Mouse (Mus musculus) cerebellum, postnatal 14 days (tissue): ENCODE results near the gene Gng11.
A peak's percentile ranks its signal among the peaks of the same experiment; 100 is the strongest.

ENCODE experiments used
- DNase-seq, 2 experiments: peaks; one replicate each; pipeline ENCODE4 v3.0.0; 2021; ENCODE audit warnings: mixed read lengths in 2 of 2

Gene Gng11

DNA sequence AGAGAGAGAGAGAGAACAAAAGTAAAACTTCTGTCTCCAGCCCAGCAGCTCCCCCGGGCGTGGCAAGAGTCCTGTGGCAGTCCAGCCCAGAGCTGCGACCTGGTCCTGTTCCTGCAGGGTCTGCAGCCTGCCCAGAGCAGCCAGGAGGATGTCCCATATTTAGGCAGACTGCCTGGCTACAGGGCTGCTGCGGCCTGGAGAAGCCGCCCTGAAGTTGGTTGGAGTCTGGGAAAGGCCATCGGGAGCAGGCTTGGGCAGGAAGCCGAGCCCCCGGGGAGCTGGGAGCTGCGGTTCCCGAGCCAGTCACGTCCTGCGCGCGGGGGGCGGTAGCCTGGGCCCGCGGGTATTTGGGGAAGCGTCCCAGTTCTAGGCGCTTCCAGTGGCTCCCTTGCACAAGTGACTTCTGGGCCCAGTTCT, at the start of gene Gng11:
Gene Gng11, plus strand, starts transcription at position 15 of the 417 bp plus-strand sequence.
- DNase-seq = peak; percentile 43 to 46

DNA sequence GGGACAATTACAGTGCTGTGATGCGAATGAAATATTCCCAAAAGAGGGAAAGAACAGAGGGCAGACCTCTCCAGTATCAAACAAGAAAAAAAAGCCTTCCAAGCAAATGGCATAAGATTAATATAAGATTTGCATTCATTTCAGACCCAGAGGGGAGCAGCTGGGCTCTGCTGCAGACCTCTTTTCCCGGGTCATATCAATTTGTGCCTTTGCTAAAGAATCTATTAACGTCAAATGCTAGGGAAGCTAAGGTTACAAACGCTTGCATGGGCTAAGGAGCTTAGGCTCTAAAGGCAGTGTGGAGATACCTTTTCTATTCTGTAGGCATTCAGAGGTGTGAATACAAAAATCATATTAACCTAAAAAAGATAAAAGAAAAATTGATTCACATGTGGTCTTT, 48.7 kb upstream of the Gng11 start:
- no peak for DNase-seq

GRCm38 (mm10) chr6:3967676-3968626, 35.8 kb upstream of the Gng11 start:
- DNase-seq = peak; percentile 4 to 15

DNA sequence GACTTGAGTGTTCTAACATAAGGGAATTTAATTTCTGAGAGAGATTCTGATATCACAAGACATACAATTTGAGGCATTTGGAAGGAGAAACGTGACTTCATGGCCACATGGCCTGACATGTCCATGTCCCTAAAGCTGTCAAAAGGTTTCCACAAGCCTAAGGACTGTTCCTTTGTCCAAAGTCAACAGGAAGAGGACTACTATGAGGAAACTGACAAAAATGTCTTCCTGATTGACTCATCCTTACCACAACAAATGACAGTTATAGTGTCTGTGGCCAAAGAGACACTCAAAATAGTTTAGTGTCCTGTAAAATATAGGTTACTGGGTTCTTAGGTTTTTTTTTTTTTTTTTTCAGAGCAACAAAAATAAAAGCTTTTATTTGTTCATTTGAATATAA, 30.0 kb upstream of the Gng11 start:
- no peak for DNase-seq

GRCm38 (mm10) chr6:3982661-3983284, 20.9 kb upstream of the Gng11 start:
- DNase-seq = no peak

GRCm38 (mm10) chr6:3988750-3989149, 15.0 kb upstream of the Gng11 start, which contains the start of gene Tfpi2:
TSS of gene Tfpi2 (minus strand) at chr6:3988919.
- DNase-seq = no peak

DNA sequence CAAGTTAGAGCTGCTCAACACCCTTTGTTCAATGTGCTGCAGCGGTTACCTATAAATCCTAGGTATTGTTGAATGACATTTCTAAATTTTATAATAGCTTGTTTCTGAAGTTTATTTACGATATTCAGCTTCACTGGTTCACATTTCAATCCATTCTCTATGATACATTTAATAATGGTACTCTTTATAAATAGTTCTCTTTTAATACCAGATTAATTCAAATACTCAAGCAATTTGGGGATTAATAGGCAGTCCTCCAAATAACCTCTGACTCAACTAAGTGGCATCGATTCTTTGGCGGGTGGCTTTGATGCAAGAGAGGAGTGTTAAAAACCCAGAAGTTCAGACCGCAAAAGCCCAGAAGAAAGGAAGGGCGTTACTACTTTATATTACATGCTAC, 10.2 kb upstream of the Gng11 start, which contains the start of gene Gngt1:
Gene Gngt1, plus strand, starts transcription at position 301 of the 400 bp plus-strand sequence.
- DNase-seq = no peak

DNA sequence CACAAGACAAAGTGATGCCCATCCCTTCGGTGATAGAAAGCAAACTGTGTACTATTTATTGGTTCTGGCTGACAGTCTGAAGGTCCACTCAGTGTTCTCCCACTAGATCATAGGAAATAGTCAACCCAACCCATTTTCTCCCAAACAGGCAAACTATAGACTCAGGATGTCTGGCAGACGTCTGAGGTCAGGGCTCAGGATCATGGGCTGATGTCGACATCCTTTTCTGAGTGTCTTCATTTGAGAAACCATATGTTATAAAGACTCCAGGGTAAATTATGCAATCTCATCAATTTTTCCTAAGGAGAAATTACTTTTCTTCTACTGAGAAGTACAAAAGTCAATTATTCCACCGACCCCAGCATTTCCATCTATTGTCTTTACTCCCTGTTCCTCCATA, 5.6 kb upstream of the Gng11 start:
- no peak for DNase-seq

DNA sequence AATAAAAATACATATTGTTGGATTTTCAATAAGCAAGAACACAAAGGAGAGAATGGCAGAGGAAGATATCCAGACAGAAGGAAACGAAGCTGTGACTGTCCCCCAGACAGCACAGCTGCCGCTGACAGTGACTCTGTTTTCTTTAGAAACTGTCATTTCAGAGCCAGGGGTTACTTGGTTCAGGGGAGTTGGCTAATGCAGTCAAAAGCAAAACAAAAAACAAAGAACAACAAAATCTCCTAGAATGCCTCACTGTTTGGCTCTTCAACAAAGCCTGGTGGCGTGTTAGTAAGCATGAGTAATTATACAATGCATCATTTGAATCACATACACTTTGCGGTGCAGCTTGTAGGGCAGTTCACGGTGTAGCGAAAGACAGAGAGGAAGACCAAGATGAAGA, 4.4 kb upstream of the Gng11 start:
- DNase-seq = no peak

DNA sequence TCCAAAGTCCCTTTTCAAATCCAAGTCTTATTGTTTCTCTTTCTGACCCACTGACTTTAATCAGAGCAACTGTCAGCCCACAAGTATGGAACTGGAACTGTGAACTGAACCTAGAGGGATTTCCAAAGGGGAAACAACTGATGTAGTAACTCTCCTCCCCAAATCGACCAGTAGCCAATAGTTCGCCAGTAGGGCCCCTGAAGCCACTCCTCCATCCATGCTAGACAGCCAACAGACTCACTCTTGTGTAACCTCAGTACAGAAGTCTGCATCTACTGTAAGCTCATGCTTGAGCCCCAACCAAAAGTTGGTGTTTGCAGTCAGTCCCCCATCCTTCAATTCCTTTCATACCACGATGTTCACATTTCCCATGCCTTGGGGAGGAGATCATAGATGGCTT, 3.0 kb upstream of the Gng11 start:
- no peak for DNase-seq

DNA sequence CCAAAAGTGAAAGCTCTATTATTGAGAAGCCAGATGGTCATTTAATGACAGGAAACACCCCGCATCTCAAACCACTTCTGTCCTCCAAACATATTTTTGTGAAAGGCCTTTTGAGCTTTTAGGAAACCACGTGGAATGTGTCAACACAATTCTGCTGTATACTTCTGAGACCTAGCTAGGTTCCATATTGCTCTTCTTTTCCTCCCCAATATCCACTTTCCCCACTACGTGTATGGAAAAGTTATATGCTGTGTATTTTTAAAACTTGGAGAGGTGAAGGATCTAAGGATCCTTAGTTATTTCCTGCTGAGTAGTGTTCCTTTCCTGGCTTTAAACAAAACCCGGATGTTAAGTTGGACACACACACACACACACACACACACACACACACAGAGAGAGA, 259 bp upstream of the Gng11 start:
- DNase-seq = no peak

DNA sequence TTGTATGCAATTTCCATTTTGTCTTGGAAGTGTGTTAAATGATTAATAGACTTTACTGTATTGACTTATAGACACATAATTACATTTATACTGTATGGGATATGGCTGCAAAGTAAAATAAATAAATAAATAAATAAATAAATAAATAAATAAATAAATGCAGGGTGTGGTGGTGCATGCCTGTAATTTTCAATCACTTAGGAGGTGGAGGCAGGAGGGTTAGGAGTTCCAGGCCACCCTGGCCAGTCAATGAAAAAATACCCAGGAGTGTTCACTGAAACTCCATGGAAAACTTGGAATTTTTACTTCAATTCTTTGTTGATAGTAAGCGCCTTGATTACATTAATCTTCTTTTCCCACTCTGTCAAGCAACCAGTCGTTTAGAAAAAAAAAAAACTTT, 1.1 kb downstream of the Gng11 start:
- DNase-seq = no peak

GRCm38 (mm10) chr6:4008501-4009040, 4.9 kb downstream of the Gng11 start:
- DNase-seq = no peak

- DNase-seq = no peak
Measured at GRCm38 (mm10) chr6:4009548-4009947, 5.8 kb downstream of the Gng11 start.

- DNase-seq = no peak
Measured at GRCm38 (mm10) chr6:4022645-4023044, 18.9 kb downstream of the Gng11 start.

DNA sequence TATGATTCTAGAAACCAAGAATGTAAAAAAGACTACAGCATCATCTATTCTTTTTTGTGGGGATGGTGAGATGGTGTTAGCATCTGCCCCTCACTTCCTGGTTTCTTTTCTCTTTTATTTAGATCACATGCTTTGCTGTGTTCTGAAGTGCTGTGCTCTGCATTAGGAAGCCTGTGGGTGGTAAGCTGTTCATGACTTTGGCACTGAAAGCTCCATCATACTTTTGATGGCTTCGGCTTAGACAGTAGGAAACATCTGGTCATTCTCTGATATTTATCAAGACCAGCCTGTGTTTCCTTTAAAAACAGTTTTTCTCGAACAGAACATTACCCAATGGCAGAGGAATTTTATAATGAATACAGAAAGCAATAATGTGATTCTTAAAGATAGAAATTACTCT, 22.7 kb downstream of the Gng11 start:
- DNase-seq = no peak

GRCm38 (mm10) chr6:4030956-4031355, 27.3 kb downstream of the Gng11 start:
- no peak for DNase-seq

DNA sequence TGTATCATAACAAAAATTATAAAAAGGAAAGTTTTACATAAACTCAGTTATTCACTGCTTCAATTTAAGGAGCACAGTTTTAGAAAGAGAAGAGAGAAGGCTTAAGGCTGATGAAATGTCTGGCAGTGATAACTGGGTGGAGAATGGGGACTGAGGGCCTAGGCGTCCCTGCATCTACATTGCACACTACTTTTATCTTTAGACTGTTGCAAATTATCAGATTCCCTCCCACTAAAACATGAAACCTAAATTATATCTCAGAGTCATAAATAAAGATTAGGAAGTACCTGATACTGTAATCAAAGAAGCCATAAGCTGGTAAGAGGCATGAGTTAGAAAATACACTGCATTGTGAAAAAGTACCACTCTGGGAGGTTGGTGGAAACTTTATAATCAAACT, 38.1 kb downstream of the Gng11 start:
- DNase-seq = no peak

DNA sequence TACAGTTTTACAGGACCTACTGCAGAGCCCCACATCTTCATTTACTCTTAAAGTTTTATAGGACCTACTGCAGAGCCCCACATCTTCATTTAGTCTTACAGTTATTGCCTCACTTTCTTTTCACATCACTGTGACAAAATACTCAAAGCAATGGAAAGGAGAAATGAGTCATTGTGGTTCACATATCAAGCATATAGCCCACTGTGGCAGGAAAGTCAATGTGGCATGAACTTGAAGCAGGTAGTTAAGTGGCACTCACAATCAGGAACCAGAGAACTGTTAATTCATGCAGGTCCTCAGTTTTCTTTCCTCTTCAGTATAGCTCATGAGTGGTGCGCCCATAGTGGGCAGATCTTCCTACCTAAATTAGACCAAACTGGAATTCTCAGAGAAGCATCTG, 43.5 kb downstream of the Gng11 start:
- DNase-seq = no peak

- DNase-seq = no peak
Measured at GRCm38 (mm10) chr6:4052843-4053242, 49.1 kb downstream of the Gng11 start.

- no peak for DNase-seq
Measured at GRCm38 (mm10) chr6:4054387-4054786, 50.7 kb downstream of the Gng11 start.
